Mouse (Mus musculus): ENCODE results near the gene Psma3. TPM values are rescaled to one million over a fixed set of nuclear protein-coding genes. Genes with fewer than 3 reads are reported as not detected.
A peak's percentile ranks its signal among the peaks of the same experiment; 100 is the strongest.

The Psma3 gene
- polyA plus RNA-seq, 1 experiment from 2014 or later = 521 TPM

GRCm38 (mm10) chr12:71006141-71006540, 31.7 kb downstream of the Psma3 start:
- no peak overlapping the region for H3K4me2 ChIP-seq
- no peak overlapping the region for H3K4me3 ChIP-seq (replicated peaks)
- WGBS = 89% methylated on average over 6 of the region's 6 CpGs
- H3K27ac ChIP-seq = no peak overlapping the region
- no peak for ATAC-seq (ENCODE audit: insufficient read depth, low FRiP score, low read depth)
- H3K36me3 ChIP-seq = peaks cover 44% of the 10 kb centered on the region
- H3K27me3 ChIP-seq (replicated peaks) = no peaks in the 10 kb centered on the region
- H3K9me3 ChIP-seq = no peaks in the 10 kb centered on the region
- H3K9ac ChIP-seq = no peak overlapping the region
- H3K4me1 ChIP-seq = no peaks in the 10 kb centered on the region

GRCm38 (mm10) chr12:71006901-71007300, 32.5 kb downstream of the Psma3 start:
- H3K27me3 ChIP-seq (replicated peaks) = no peaks in the 10 kb centered on the region
- no peak overlapping the region for H3K9ac ChIP-seq
- WGBS = 69% methylated on average over 7 of the region's 7 CpGs
- H3K4me3 ChIP-seq (replicated peaks) = no peak overlapping the region
- no peaks in the 10 kb centered on the region for H3K9me3 ChIP-seq
- no peak for ATAC-seq (ENCODE audit: insufficient read depth, low FRiP score, low read depth)
- no peak overlapping the region for H3K4me2 ChIP-seq
- H3K27ac ChIP-seq = no peak overlapping the region
- H3K36me3 ChIP-seq = peaks cover 45% of the 10 kb centered on the region
- no peaks in the 10 kb centered on the region for H3K4me1 ChIP-seq

- no peak overlapping the region for H3K27ac ChIP-seq
- H3K9ac ChIP-seq = no peak overlapping the region
- H3K4me3 ChIP-seq (replicated peaks) = no peak overlapping the region
- H3K9me3 ChIP-seq = no peaks in the 10 kb centered on the region
- WGBS = 60% methylated on average over 4 of the region's 4 CpGs
- peaks cover 39% of the 10 kb centered on the region for H3K36me3 ChIP-seq
- H3K4me1 ChIP-seq = peaks cover 8% of the 10 kb centered on the region; the same call in 1 of the 2 replicates
- no peak for ATAC-seq (ENCODE audit: insufficient read depth, low FRiP score, low read depth)
- no peaks in the 10 kb centered on the region for H3K27me3 ChIP-seq (replicated peaks)
- no peak overlapping the region for H3K4me2 ChIP-seq
Measured at GRCm38 (mm10) chr12:71009769-71010168, 35.3 kb downstream of the Psma3 start.

GRCm38 (mm10) chr12:71014845-71015362, 40.5 kb downstream of the Psma3 start:
- 1% methylated on average over 32 of the region's 32 CpGs for WGBS
- H3K36me3 ChIP-seq = peaks cover 10% of the 10 kb centered on the region; the same call in 1 of the 2 replicates

GRCm38 (mm10) chr12:71015363-71016210, 41.2 kb downstream of the Psma3 start, which contains the start of gene Arid4a:
Arid4a (plus strand) TSS chr12:71015990.
- ATAC-seq (ENCODE audit: insufficient read depth, low FRiP score, low read depth) = peak; percentile 99
- Histone ChIP-seq H3K9ac (peak within 1 kb of the TSS; percentile 94), H3K4me3 (replicated peaks) (peak within 1 kb of the TSS; percentile 100), H3K9me3 (no peaks in the 10 kb centered on the region), H3K4me2 (peak within 1 kb of the TSS; percentile 70), H3K4me1 (peaks cover 8% of the 10 kb centered on the region; the same call in 1 of the 2 replicates), H3K36me3 (peaks cover 10% of the 10 kb centered on the region; the same call in 1 of the 2 replicates), H3K27me3 (replicated peaks) (no peaks in the 10 kb centered on the region), H3K27ac (peak within 1 kb of the TSS; percentile 99)
- under 1% methylated on average over 61 of the region's 61 CpGs for WGBS

More at GRCm38 (mm10) chr12:71014845-71015362, 40.5 kb downstream of the Psma3 start:
- peak overlapping the region; percentile 98 for H3K27ac ChIP-seq
- no peaks in the 10 kb centered on the region for H3K27me3 ChIP-seq (replicated peaks)
- H3K4me2 ChIP-seq = peak overlapping the region; percentile 70
- peak overlapping the region; percentile 100 for H3K4me3 ChIP-seq (replicated peaks)
- peaks cover 8% of the 10 kb centered on the region; the same call in 1 of the 2 replicates for H3K4me1 ChIP-seq
- no peaks in the 10 kb centered on the region for H3K9me3 ChIP-seq
- ATAC-seq (ENCODE audit: insufficient read depth, low FRiP score, low read depth) = peak; percentile 65
- H3K9ac ChIP-seq = peak overlapping the region; percentile 67

- Histone ChIP-seq H3K4me2 (peak overlapping the region; percentile 55), H3K9ac (peak overlapping the region; percentile 94), H3K27ac (peak overlapping the region; percentile 99), H3K27me3 (replicated peaks) (no peaks in the 10 kb centered on the region), H3K9me3 (no peaks in the 10 kb centered on the region), H3K4me1 (peaks cover 8% of the 10 kb centered on the region; the same call in 1 of the 2 replicates), H3K36me3 (peaks cover 10% of the 10 kb centered on the region; the same call in 1 of the 2 replicates), H3K4me3 (replicated peaks) (peak overlapping the region; percentile 100)
- no peak for ATAC-seq (ENCODE audit: insufficient read depth, low FRiP score, low read depth)
- 0% methylated on average over 32 of the region's 33 CpGs for WGBS
Measured at GRCm38 (mm10) chr12:71016211-71016502, 41.7 kb downstream of the Psma3 start.

- Histone ChIP-seq H3K36me3 (peaks cover 10% of the 10 kb centered on the region; the same call in 1 of the 2 replicates), H3K4me1 (peaks cover 8% of the 10 kb centered on the region; the same call in 1 of the 2 replicates), H3K27ac (peak overlapping the region; percentile 99), H3K4me3 (replicated peaks) (peak overlapping the region; percentile 100), H3K27me3 (replicated peaks) (no peaks in the 10 kb centered on the region), H3K9me3 (no peaks in the 10 kb centered on the region), H3K9ac (peak overlapping the region; percentile 94), H3K4me2 (peak overlapping the region; percentile 55)
- 0 out of 2 replicates have a peak, but pooled peaks have one; percentile 13 for ATAC-seq (ENCODE audit: insufficient read depth, low FRiP score, low read depth)
- WGBS = 2% methylated on average over 45 of the region's 82 CpGs
Measured at GRCm38 (mm10) chr12:71016503-71017241, 42.3 kb downstream of the Psma3 start.

- Histone ChIP-seq H3K4me1 (peaks cover 5% of the 10 kb centered on the region; the same call in 1 of the 2 replicates), H3K27ac (peak overlapping the region; percentile 99), H3K4me3 (replicated peaks) (peak overlapping the region; percentile 100), H3K9me3 (no peaks in the 10 kb centered on the region), H3K4me2 (peak overlapping the region; percentile 55), H3K9ac (peak overlapping the region; percentile 94), H3K27me3 (replicated peaks) (no peaks in the 10 kb centered on the region), H3K36me3 (peaks cover 6% of the 10 kb centered on the region; the same call in 1 of the 2 replicates)
- no peak for ATAC-seq (ENCODE audit: insufficient read depth, low FRiP score, low read depth)
- 7% methylated on average over 5 of the region's 5 CpGs for WGBS
Measured at GRCm38 (mm10) chr12:71017242-71017571, 42.8 kb downstream of the Psma3 start.

- Histone ChIP-seq H3K4me1 (0 out of 2 replicates have a peak, but pooled peaks cover 4% of the 10 kb centered on the region), H3K36me3 (peaks cover 9% of the 10 kb centered on the region), H3K9me3 (no peaks in the 10 kb centered on the region), H3K9ac (no peak overlapping the region), H3K4me2 (peak overlapping the region; percentile 55; the same call in 1 of the 2 replicates), H3K27ac (no peak overlapping the region), H3K27me3 (replicated peaks) (no peaks in the 10 kb centered on the region), H3K4me3 (replicated peaks) (no peak overlapping the region)
- 75% methylated on average over 10 of the region's 10 CpGs for WGBS
- no peak for ATAC-seq (ENCODE audit: insufficient read depth, low FRiP score, low read depth)
Measured at GRCm38 (mm10) chr12:71017827-71018226, 43.4 kb downstream of the Psma3 start.

- no peaks in the 10 kb centered on the region for H3K9me3 ChIP-seq
- no peak overlapping the region for H3K9ac ChIP-seq
- H3K36me3 ChIP-seq = peaks cover 18% of the 10 kb centered on the region; the same call in 1 of the 2 replicates
- H3K4me2 ChIP-seq = no peak overlapping the region
- 91% methylated on average over 8 of the region's 8 CpGs for WGBS
- H3K27me3 ChIP-seq (replicated peaks) = no peaks in the 10 kb centered on the region
- 0 out of 2 replicates have a peak, but pooled peaks cover under 1% of the 10 kb centered on the region for H3K4me1 ChIP-seq
- H3K27ac ChIP-seq = no peak overlapping the region
- no peak for ATAC-seq (ENCODE audit: insufficient read depth, low FRiP score, low read depth)
- H3K4me3 ChIP-seq (replicated peaks) = no peak overlapping the region
Measured at GRCm38 (mm10) chr12:71019211-71019610, 44.8 kb downstream of the Psma3 start.

- Histone ChIP-seq H3K27me3 (replicated peaks) (no peaks in the 10 kb centered on the region), H3K9me3 (no peaks in the 10 kb centered on the region), H3K4me2 (no peak overlapping the region), H3K4me3 (replicated peaks) (no peak overlapping the region), H3K36me3 (peaks cover 38% of the 10 kb centered on the region), H3K27ac (no peak overlapping the region), H3K4me1 (no peaks in the 10 kb centered on the region), H3K9ac (no peak overlapping the region)
- no peak for ATAC-seq (ENCODE audit: insufficient read depth, low FRiP score, low read depth)
- 95% methylated on average over 10 of the region's 10 CpGs for WGBS
Measured at GRCm38 (mm10) chr12:71024411-71024810, 50.0 kb downstream of the Psma3 start.

All from stomach, embryonic 15.5 days (tissue).